ENCODE assay signal across 9 mouse cellular contexts in the genomic region with DNA sequence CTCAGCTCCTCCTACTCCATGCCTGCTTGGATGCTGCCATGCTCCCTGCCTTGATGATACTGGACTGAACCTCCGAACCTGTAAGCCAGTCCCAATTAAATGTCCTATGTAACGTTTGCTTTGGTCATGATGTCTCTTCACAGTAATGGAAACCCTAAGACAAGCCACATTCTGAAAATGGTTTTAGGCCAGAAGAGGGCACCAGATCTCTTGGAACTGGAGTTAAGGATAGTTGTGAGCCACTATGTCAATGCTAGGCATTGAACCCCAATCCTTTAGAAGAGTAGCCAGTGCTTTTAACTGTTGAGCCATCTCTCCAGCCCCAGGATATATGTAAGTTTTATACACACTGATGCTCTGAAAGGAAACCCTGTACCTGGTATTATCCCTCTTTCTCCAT. TPM values are rescaled to one million over a fixed set of nuclear protein-coding genes. Genes with fewer than 3 reads are reported as not detected.
DNase-seq lines count a peak whose midpoint lies in the region.
"Had no signal": no experiment of that assay in that cellular context is flagged by ENCODE, and none has a peak within 500 bp of the region (broad histone marks: within the 10 kb centered on the region; RNA-seq: fewer than 3 reads in every experiment).

No protein-coding gene starts in this region.

- peak; percentile 30 for DNase-seq in heart, postnatal 4 days
- DNase-seq in heart, adult 9 months (ENCODE audit: low spot score in 2 of 2) = no peak
- peak; percentile 29 for DNase-seq in right cerebral cortex, adult 18-20 months
- DNase-seq in right cerebral cortex, postnatal 14 days = no peak
- peak; percentile 9 for DNase-seq in embryo, embryonic 11.5 days (ENCODE audit: low read depth, low spot score)
- peak; percentile 56 for DNase-seq in thymus, postnatal 4 days
- no peak for DNase-seq in gastrocnemius, postnatal 36 days
- DNase-seq in spleen, adult 18-20 months = no peak

- intact Hi-C loops in gastrocnemius, postnatal 36 days (cut with DNase I) = loop anchor here (2.0 kb wide), 1 partner anchor 15 kb away; no protein-coding TSS in a partner anchor

RNA-seq across cellular contexts. Expression of a gene that starts 20.9 kb away (rescaled TPM):
- total RNA-seq in heart, postnatal 4 days (2021) = 10 to 100 TPM; 42.4 to 48.6 TPM
- total RNA-seq in gastrocnemius, postnatal 36 days (2021) = 10 to 100 TPM; 29.3 to 36.3 TPM

RNA-seq across cellular contexts. Expression of a gene that starts 51.5 kb away (rescaled TPM):
- not detected for total RNA-seq in heart, postnatal 4 days (2021)
- total RNA-seq in gastrocnemius, postnatal 36 days (2021) = not detected
- total RNA-seq: heart, postnatal 14 days had no signal

RNA-seq across cellular contexts. Expression of a gene that starts 58.3 kb away (rescaled TPM):
- 1 to 10 TPM; 5.3 to 6.0 TPM for total RNA-seq in heart, postnatal 4 days (2021)
- 10 to 100 TPM in 1 of 2 experiments, 1 to 10 TPM in 1; 8.5 to 13.3 TPM for total RNA-seq in gastrocnemius, postnatal 36 days (2021)

Comparison
In these comparisons a context has a peak if more than half of its experiments do, and no peak if none do; other contexts are left out.
1. DNase-seq: peak in heart, postnatal 4 days (single experiment), right cerebral cortex, adult 18-20 months (single experiment), embryo, embryonic 11.5 days (single experiment) and thymus, postnatal 4 days (single experiment); none in heart, adult 9 months (0 of 2), right cerebral cortex, postnatal 14 days (single experiment), gastrocnemius, postnatal 36 days (0 of 2) and spleen, adult 18-20 months (0 of 2).